In genomic region chr3:68015786-68016185, GRCm38 (mm10) we compare ENCODE assay signal across 24 mouse cellular contexts. TPM values are rescaled to one million over a fixed set of nuclear protein-coding genes. Genes with fewer than 3 reads are reported as not detected.
DNase-seq lines count a peak whose midpoint lies in the region; ATAC-seq and TF ChIP-seq lines count a peak whose summit lies in the region.
"Had no signal": no experiment of that assay in that cellular context is flagged by ENCODE, and none has a peak within 500 bp of the region (broad histone marks: within the 10 kb centered on the region; RNA-seq: fewer than 3 reads in every experiment).

No protein-coding gene starts in this region.

- H3K36me3 ChIP-seq in hindbrain, embryonic 12.5 days, result no peaks in the 10 kb centered on the region
- H3K36me3 ChIP-seq in hindbrain, embryonic 16.5 days (ENCODE audit: control insufficient read depth, insufficient read depth, low read length), result no peaks in the 10 kb centered on the region
- H3K36me3 ChIP-seq in kidney, embryonic 16.5 days (ENCODE audit: insufficient read depth, low read length), result no peaks in the 10 kb centered on the region
- H3K36me3 ChIP-seq in CH12.LX (replicated peaks in 1 of 2; ENCODE audit: control insufficient read depth in 1 of 2, insufficient read depth in 1 of 2, low read length in 1 of 2), result no peaks in the 10 kb centered on the region
- H3K36me3 ChIP-seq: heart, embryonic 13.5 days; liver, embryonic 15.5 days; neural tube, embryonic 13.5 days; stomach, embryonic 15.5 days had no signal

- TF ChIP-seq EP300 in CH12.LX (IDR thresholded peaks at IDR 0.05; ENCODE audit: low read length), result no peak

- no peak for TF ChIP-seq POLR2A in CH12.LX (IDR thresholded peaks at IDR 0.05; ENCODE audit: low read depth, low read length)

- TF ChIP-seq CTCF in CH12.LX (conservative IDR thresholded peaks at IDR 0.05 in 1 of 2, IDR thresholded peaks at IDR 0.05 in 1 of 2; ENCODE audit: low read depth in 2 of 2, low read length in 2 of 2), result no peak

- H3K9me3 ChIP-seq in hindbrain, embryonic 12.5 days (replicated peaks), result no peaks in the 10 kb centered on the region
- no peaks in the 10 kb centered on the region for H3K9me3 ChIP-seq in hindbrain, embryonic 16.5 days (ENCODE audit: control insufficient read depth, low read length)
- H3K9me3 ChIP-seq in kidney, embryonic 16.5 days (ENCODE audit: low read length), result no peaks in the 10 kb centered on the region
- no peaks in the 10 kb centered on the region for H3K9me3 ChIP-seq in CH12.LX (replicated peaks; ENCODE audit: low read length)
- H3K9me3 ChIP-seq: heart, embryonic 13.5 days; liver, embryonic 15.5 days; neural tube, embryonic 13.5 days; stomach, embryonic 15.5 days had no signal

- no peak overlapping the region for H3K9ac ChIP-seq in hindbrain, embryonic 12.5 days
- no peak overlapping the region for H3K9ac ChIP-seq in hindbrain, embryonic 16.5 days (ENCODE audit: low read depth, low read length)
- no peak overlapping the region for H3K9ac ChIP-seq in kidney, embryonic 16.5 days (replicated peaks; ENCODE audit: low read length)
- H3K9ac ChIP-seq in CH12.LX (ENCODE audit: insufficient read depth, low read depth), result no peak overlapping the region
- H3K9ac ChIP-seq: heart, embryonic 13.5 days; liver, embryonic 15.5 days; lung, embryonic 14.5 days; neural tube, embryonic 13.5 days; stomach, embryonic 15.5 days had no signal

- no peak overlapping the region for H3K27ac ChIP-seq in hindbrain, embryonic 12.5 days
- H3K27ac ChIP-seq in hindbrain, embryonic 16.5 days (ENCODE audit: low read depth, low read length), result no peak overlapping the region
- no peak overlapping the region for H3K27ac ChIP-seq in kidney, embryonic 16.5 days (ENCODE audit: low read length)
- H3K27ac ChIP-seq in CH12.LX (ENCODE audit: insufficient read depth, low read depth), result no peak overlapping the region
- H3K27ac ChIP-seq: heart, embryonic 13.5 days; liver, embryonic 15.5 days; neural tube, embryonic 13.5 days; stomach, embryonic 15.5 days had no signal

- 0 out of 2 replicates have a peak, but pooled peaks have one; percentile 32 for ATAC-seq in hindbrain, embryonic 12.5 days (ENCODE audit: low FRiP score)
- no peak for ATAC-seq in hindbrain, embryonic 16.5 days
- peak; percentile 54; the same call in 1 of the 2 replicates for ATAC-seq in kidney, embryonic 16.5 days (ENCODE audit: low FRiP score, low TSS enrichment)
- ATAC-seq: forebrain, embryonic 16.5 days had no signal

- H3K4me2 ChIP-seq in hindbrain, embryonic 12.5 days (replicated peaks), result no peak overlapping the region
- H3K4me2 ChIP-seq in hindbrain, embryonic 16.5 days (ENCODE audit: low read length), result no peak overlapping the region
- no peak overlapping the region for H3K4me2 ChIP-seq in kidney, embryonic 16.5 days (replicated peaks; ENCODE audit: low read depth, low read length)
- no peak overlapping the region for H3K4me2 ChIP-seq in CH12.LX (ENCODE audit: insufficient read depth, low read depth, poor library complexity, severe bottlenecking)
- H3K4me2 ChIP-seq: heart, embryonic 13.5 days; liver, embryonic 15.5 days; lung, embryonic 14.5 days; neural tube, embryonic 13.5 days; stomach, embryonic 15.5 days had no signal

- H3K27me3 ChIP-seq in hindbrain, embryonic 12.5 days, result no peaks in the 10 kb centered on the region
- H3K27me3 ChIP-seq in hindbrain, embryonic 16.5 days (replicated peaks; ENCODE audit: control insufficient read depth, insufficient read depth, low read length), result no peaks in the 10 kb centered on the region
- H3K27me3 ChIP-seq in kidney, embryonic 16.5 days (ENCODE audit: insufficient read depth, low read length), result no peaks in the 10 kb centered on the region
- no peaks in the 10 kb centered on the region for H3K27me3 ChIP-seq in CH12.LX (replicated peaks)
- H3K27me3 ChIP-seq: heart, embryonic 13.5 days; liver, embryonic 15.5 days; stomach, embryonic 15.5 days had no signal

- in situ Hi-C loops in CH12.LX (cut with MboI; ENCODE audit: low pct_ligation_motif_present, low pct_unique_long_range_greater_than_20kb, low sequenced_read_pairs), result no loop called here

- dilution Hi-C loops in CH12.LX (cut with MboI; ENCODE audit: extremely low pct_ligation_motif_present, extremely low pct_unique_long_range_greater_than_20kb, low sequenced_read_pairs), result no loop called here

- H3K4me3 ChIP-seq in hindbrain, embryonic 12.5 days, result no peak overlapping the region
- H3K4me3 ChIP-seq in hindbrain, embryonic 16.5 days (ENCODE audit: low read length), result no peak overlapping the region
- no peak overlapping the region for H3K4me3 ChIP-seq in kidney, embryonic 16.5 days (ENCODE audit: low read length)
- no peak overlapping the region for H3K4me3 ChIP-seq in CH12.LX (replicated peaks in 1 of 3; ENCODE audit: low read depth in 2 of 3, low read length in 2 of 3, poor library complexity in 1 of 3)
- H3K4me3 ChIP-seq: heart, embryonic 13.5 days; liver, embryonic 15.5 days; neural tube, embryonic 13.5 days; stomach, embryonic 15.5 days had no signal

- H3K79me2 ChIP-seq in CH12.LX (replicated peaks; ENCODE audit: control insufficient read depth, extremely low read depth, insufficient read depth, poor library complexity, severe bottlenecking), result no peaks in the 10 kb centered on the region

- 34% methylated on average over 1 of the region's 1 CpGs for WGBS in hindbrain, embryonic 12.5 days
- WGBS in hindbrain, embryonic 16.5 days, result 17% methylated on average over 1 of the region's 1 CpGs
- 35% methylated on average over 1 of the region's 1 CpGs for WGBS in kidney, embryonic 16.5 days

- H3K4me1 ChIP-seq in hindbrain, embryonic 12.5 days, result no peaks in the 10 kb centered on the region
- no peaks in the 10 kb centered on the region; the same call in 1 of the 2 replicates for H3K4me1 ChIP-seq in hindbrain, embryonic 16.5 days (ENCODE audit: control insufficient read depth, insufficient read depth, low read depth, low read length)
- peaks cover 6% of the 10 kb centered on the region; the same call in 1 of the 2 replicates for H3K4me1 ChIP-seq in kidney, embryonic 16.5 days (ENCODE audit: insufficient read depth, low read length)
- peaks cover 5 to 13% of the 10 kb centered on the region in 2 experiments; a peak in 1 of 4 replicates for H3K4me1 ChIP-seq in CH12.LX (ENCODE audit: control insufficient read depth in 1 of 2, insufficient read depth in 2 of 2)
- H3K4me1 ChIP-seq: heart, embryonic 13.5 days; liver, embryonic 15.5 days; neural tube, embryonic 13.5 days; stomach, embryonic 15.5 days had no signal

- no peak for DNase-seq in kidney, postnatal 25 days
- peak; percentile 5 for DNase-seq in CH12.LX (ENCODE audit: extremely low read depth)
- DNase-seq in Muller cell, postnatal 12 days (ENCODE audit: inconsistent ontology term), result peak; percentile 62
- DNase-seq in liver, result no peak
- no peak for DNase-seq in right cerebral cortex, postnatal 14 days
- DNase-seq: adrenal gland, adult 8-10 months; B cell, adult 2 months; cerebellum, adult 11 months; cerebellum, postnatal 25 days; heart, postnatal 10 days; kidney, adult 9 months; layer of hippocampus, postnatal 36 days; lung, embryonic 14.5 days; lung, postnatal 14 days; right cerebral cortex, postnatal 25 days; thymus, postnatal 14 days had no signal

- no peak for TF ChIP-seq RAD21 in CH12.LX (IDR thresholded peaks at IDR 0.05; ENCODE audit: low read depth, low read length)

TF ChIP-seq in CH12.LX, 34 proteins besides CTCF, POLR2A, EP300 and RAD21:
- TF ChIP-seq ZNF384 (IDR thresholded peaks at IDR 0.05; ENCODE audit: low read depth, low read length), result peak; percentile 54
- no peak for TF ChIP-seq JUN (IDR thresholded peaks at IDR 0.05; ENCODE audit: insufficient read depth, low read depth, low read length)

RNA-seq across cellular contexts. Expression of gene Schip1, which starts 48.8 kb away (rescaled TPM):
- 114 and 127 TPM in 2 replicates for polyA plus RNA-seq in hindbrain, embryonic 12.5 days (2016; fragmentation: Nextera tagmentation; extraction: Ambion mirVana)
- polyA plus RNA-seq in hindbrain, embryonic 16.5 days (2015; fragmentation: Nextera tagmentation; extraction: Ambion mirVana), result 148 and 157 TPM in 2 replicates
- 48.9 and 49.7 TPM in 2 replicates for polyA plus RNA-seq in kidney, embryonic 16.5 days (2015; fragmentation: Nextera tagmentation; extraction: Ambion mirVana)
- total RNA-seq in CH12.LX (2012; rRNA removed), result 0.25 TPM in 2 replicates
- total RNA-seq in CH12.LX (2014; rRNA removed), result 0.36 and 0.38 TPM in 2 replicates
- polyA plus RNA-seq in CH12.LX (2012; ENCODE audit: insufficient read length, low read depth), result 0.16 TPM in 1 of 2 replicates, not detected in the other

Comparison
In these comparisons a context has a peak if more than half of its experiments do, and no peak if none do; other contexts are left out.
1. DNase-seq: peak in CH12.LX (single experiment) and Muller cell, postnatal 12 days (single experiment); none in kidney, postnatal 25 days (0 of 2), liver (single experiment) and right cerebral cortex, postnatal 14 days (single experiment).
2. RNA of gene Schip1, which starts 48.8 kb away (polyA plus RNA-seq): 148 to 157 TPM in hindbrain, embryonic 16.5 days, 114 to 127 TPM in hindbrain, embryonic 12.5 days and 48.9 to 49.7 TPM in kidney, embryonic 16.5 days; 0.16 TPM in CH12.LX; every median in the first group is over 10 times any median in the second.